Mouse (Mus musculus) spleen, adult 2 months (tissue): ENCODE results near the gene Pdpk1. TPM values are rescaled to one million over a fixed set of nuclear protein-coding genes. Genes with fewer than 3 reads are reported as not detected.

ENCODE experiments used
- DNase-seq, 2 experiments: peaks; one replicate each; pipeline versions ENCODE4 v3.0.0 to v3.0.0-alpha.2; 2012 to 2021; ENCODE audit warnings: low spot score in 2 of 2, low read depth in 1 of 2
- H3K27ac ChIP-seq: fragments of 200-500 bp; 2 replicates; pipeline ENCODE4 v1.5.1; 2012; ENCODE audit warnings: low read length, inconsistent platforms; ENCODE audit not compliant: insufficient read depth
- H3K27me3 ChIP-seq: fragments of 200-500 bp; 2 replicates; pipeline ENCODE4 v1.6.1; 2012; ENCODE audit warnings: mild to moderate bottlenecking, moderate library complexity, low read length, inconsistent platforms; ENCODE audit not compliant: control insufficient read depth, insufficient read depth
- H3K36me3 ChIP-seq: fragments of 200-500 bp; 2 replicates; pipeline ENCODE4 v1.6.1; 2012; ENCODE audit warnings: mild to moderate bottlenecking, low read length, inconsistent platforms; ENCODE audit not compliant: control insufficient read depth, insufficient read depth
- H3K4me1 ChIP-seq: fragments of 200-500 bp; 2 replicates; pipeline ENCODE4 v1.6.1; 2011; ENCODE audit warnings: inconsistent platforms; ENCODE audit not compliant: control insufficient read depth, insufficient read depth, insufficient read length
- H3K4me3 ChIP-seq: fragments of 200-500 bp; 2 replicates; pipeline ENCODE4 v1.5.1; 2011; ENCODE audit warnings: mild to moderate bottlenecking, inconsistent platforms; ENCODE audit not compliant: insufficient read depth, insufficient read length; ENCODE audit errors: extremely low read depth
- CTCF ChIP-seq: fragments of 200-500 bp; IDR thresholded peaks from 2 replicates; pipeline ENCODE4 v1.5.1; 2011; ENCODE audit warnings: mild to moderate bottlenecking, inconsistent platforms; ENCODE audit not compliant: insufficient read depth, insufficient read length, insufficient replicate concordance; ENCODE audit errors: extremely low read depth
- POLR2A ChIP-seq: fragments of 200-500 bp; IDR thresholded peaks from 2 replicates; pipeline ENCODE4 v1.6.1; 2011; ENCODE audit warnings: low read depth, low read length, inconsistent platforms
- WGBS: fragments of 180-500 bp; shearing (Covaris S2); methylation state at CpG from one replicate; pipeline ENCODE4 v1.1.7; 2018; 5-methylcytosine and 5-hydroxymethylcytosine counted together
- polyA plus RNA-seq: library from polyadenylated mRNA; depleted of rRNA; stranded (reverse); fragments of >200 nt; gene quantifications from 2 replicates; pipeline ENCODE4 v1.2.3, GENCODE M21; 2012

The Pdpk1 gene
- polyA plus RNA-seq, 1 experiment: 12.4 TPM

GRCm38 (mm10) chr17:24046026-24046425 is 104.7 kb downstream of the Pdpk1 start:
- no peak overlapping the region for H3K27ac ChIP-seq
- H3K4me1 ChIP-seq: no peaks in the 10 kb centered on the region
- no peak for DNase-seq
- TF ChIP-seq CTCF: no peak
- TF ChIP-seq POLR2A: no peak
- H3K36me3 ChIP-seq: peaks cover 19% of the 10 kb centered on the region
- 48% methylated on average over 5 of the region's 5 CpGs for WGBS
- no peak overlapping the region for H3K4me3 ChIP-seq
- no peaks in the 10 kb centered on the region for H3K27me3 ChIP-seq

GRCm38 (mm10) chr17:24045608-24046007 is 105.1 kb downstream of the Pdpk1 start:
- H3K4me3 ChIP-seq: no peak overlapping the region
- TF ChIP-seq CTCF (no peak), POLR2A (no peak)

GRCm38 (mm10) chr17:24044482-24044881 is 106.2 kb downstream of the Pdpk1 start:
- H3K36me3 ChIP-seq: peaks cover 16% of the 10 kb centered on the region
- TF ChIP-seq CTCF: no peak
- TF ChIP-seq POLR2A: no peak
- DNase-seq: no peak
- 56% methylated on average over 5 of the region's 5 CpGs for WGBS
- no peaks in the 10 kb centered on the region for H3K27me3 ChIP-seq
- H3K4me3 ChIP-seq: no peak overlapping the region
- H3K27ac ChIP-seq: no peak overlapping the region
- no peaks in the 10 kb centered on the region for H3K4me1 ChIP-seq

More at GRCm38 (mm10) chr17:24045608-24046007, 105.1 kb downstream of the Pdpk1 start:
- Histone ChIP-seq H3K27me3 (no peaks in the 10 kb centered on the region), H3K4me1 (no peaks in the 10 kb centered on the region), H3K36me3 (peaks cover 17% of the 10 kb centered on the region), H3K27ac (no peak overlapping the region)
- WGBS: 86% methylated on average over 10 of the region's 10 CpGs
- DNase-seq: no peak

- no peak for DNase-seq
- H3K27me3 ChIP-seq: no peaks in the 10 kb centered on the region
- WGBS: 58% methylated on average over 4 of the region's 4 CpGs
- no peak within 1 kb of the TSS for H3K4me3 ChIP-seq
- TF ChIP-seq POLR2A: no peak
- TF ChIP-seq CTCF: no peak
- no peaks in the 10 kb centered on the region for H3K36me3 ChIP-seq
- no peaks in the 10 kb centered on the region for H3K4me1 ChIP-seq
- no peak within 1 kb of the TSS for H3K27ac ChIP-seq
Observed at GRCm38 (mm10) chr17:24037844-24038243, 112.9 kb downstream of the Pdpk1 start, which contains the start of gene Prss27. Gene Prss27, plus strand, starts transcription at chr17:24038144.

GRCm38 (mm10) chr17:24037360-24037759 is 113.4 kb downstream of the Pdpk1 start:
- H3K36me3 ChIP-seq: no peaks in the 10 kb centered on the region
- H3K4me1 ChIP-seq: no peaks in the 10 kb centered on the region
- TF ChIP-seq CTCF: no peak
- no peak for TF ChIP-seq POLR2A
- 54% methylated on average over 13 of the region's 13 CpGs for WGBS
- H3K4me3 ChIP-seq: no peak overlapping the region
- H3K27me3 ChIP-seq: no peaks in the 10 kb centered on the region
- H3K27ac ChIP-seq: no peak overlapping the region
- no peak for DNase-seq

GRCm38 (mm10) chr17:24036954-24037353 is 113.8 kb downstream of the Pdpk1 start:
- no peak for DNase-seq
- TF ChIP-seq POLR2A (no peak), CTCF (no peak)
- no peaks in the 10 kb centered on the region for H3K36me3 ChIP-seq
- no peak overlapping the region for H3K4me3 ChIP-seq
- no peaks in the 10 kb centered on the region for H3K27me3 ChIP-seq
- WGBS: 57% methylated on average over 6 of the region's 6 CpGs
- H3K4me1 ChIP-seq: no peaks in the 10 kb centered on the region
- no peak overlapping the region for H3K27ac ChIP-seq

GRCm38 (mm10) chr17:24035087-24035486 is 115.6 kb downstream of the Pdpk1 start:
- H3K27ac ChIP-seq: no peak overlapping the region
- 79% methylated on average over 7 of the region's 7 CpGs for WGBS
- TF ChIP-seq CTCF: no peak
- no peak for TF ChIP-seq POLR2A
- no peak overlapping the region for H3K4me3 ChIP-seq
- no peaks in the 10 kb centered on the region for H3K36me3 ChIP-seq
- H3K4me1 ChIP-seq: no peaks in the 10 kb centered on the region
- DNase-seq: no peak
- no peaks in the 10 kb centered on the region for H3K27me3 ChIP-seq

- TF ChIP-seq CTCF (no peak), POLR2A (no peak)
- Histone ChIP-seq H3K27me3 (no peaks in the 10 kb centered on the region), H3K4me1 (no peaks in the 10 kb centered on the region), H3K27ac (no peak overlapping the region), H3K36me3 (no peaks in the 10 kb centered on the region), H3K4me3 (no peak overlapping the region)
- 71% methylated on average over 11 of the region's 22 CpGs for WGBS
- DNase-seq: no peak
Observed at GRCm38 (mm10) chr17:24030551-24030950, 120.2 kb downstream of the Pdpk1 start.
